Mouse (Mus musculus) CH12.LX (cell line): Measurements from ENCODE around the gene Dixdc1.

Source experiments
- BHLHE40 ChIP-seq: IDR thresholded peaks from 2 replicates; pipeline ENCODE4 v1.6.1; 2011; ENCODE audit warnings: mild to moderate bottlenecking, low read depth, low read length, improper control_type of control experiment
- CHD2 ChIP-seq: IDR thresholded peaks from 2 replicates; pipeline ENCODE4 v1.6.1; 2011; ENCODE audit warnings: low read length, improper control_type of control experiment
- CTCF ChIP-seq, 2 experiments: IDR thresholded peaks in 1 of 2; conservative IDR thresholded peaks in 1 of 2; 2 replicates each; pipeline ENCODE4 v1.5.1; 2011 to 2012; ENCODE audit warnings: low read depth in 2 of 2, low read length in 2 of 2, improper control_type of control experiment in 1 of 2, inconsistent platforms in 1 of 2, mild to moderate bottlenecking in 1 of 2, moderate library complexity in 1 of 2
- GABPA ChIP-seq: IDR thresholded peaks from 2 replicates; pipeline ENCODE4 v1.6.1; 2012; ENCODE audit warnings: low read depth, low read length, improper control_type of control experiment, inconsistent platforms; ENCODE audit not compliant: insufficient replicate concordance
- JUND ChIP-seq: conservative IDR thresholded peaks from 2 replicates; pipeline ENCODE4 v1.6.1; 2011; ENCODE audit warnings: low read depth, low read length, improper control_type of control experiment
- MEF2A ChIP-seq: IDR thresholded peaks from 2 replicates; pipeline ENCODE4 v1.6.1; 2014; ENCODE audit warnings: low read depth, mild to moderate bottlenecking, inconsistent platforms, low read length, improper control_type of control experiment, borderline replicate concordance
- NRF1 ChIP-seq: IDR thresholded peaks from 2 replicates; pipeline ENCODE4 v1.6.1; 2014; ENCODE audit warnings: low read depth, mild to moderate bottlenecking, inconsistent platforms, low read length, improper control_type of control experiment, moderate library complexity
- POLR2A ChIP-seq: IDR thresholded peaks from 2 replicates; pipeline ENCODE4 v1.6.1; 2011; ENCODE audit warnings: low read depth, mild to moderate bottlenecking, improper control_type of control experiment, low read length

DNA sequence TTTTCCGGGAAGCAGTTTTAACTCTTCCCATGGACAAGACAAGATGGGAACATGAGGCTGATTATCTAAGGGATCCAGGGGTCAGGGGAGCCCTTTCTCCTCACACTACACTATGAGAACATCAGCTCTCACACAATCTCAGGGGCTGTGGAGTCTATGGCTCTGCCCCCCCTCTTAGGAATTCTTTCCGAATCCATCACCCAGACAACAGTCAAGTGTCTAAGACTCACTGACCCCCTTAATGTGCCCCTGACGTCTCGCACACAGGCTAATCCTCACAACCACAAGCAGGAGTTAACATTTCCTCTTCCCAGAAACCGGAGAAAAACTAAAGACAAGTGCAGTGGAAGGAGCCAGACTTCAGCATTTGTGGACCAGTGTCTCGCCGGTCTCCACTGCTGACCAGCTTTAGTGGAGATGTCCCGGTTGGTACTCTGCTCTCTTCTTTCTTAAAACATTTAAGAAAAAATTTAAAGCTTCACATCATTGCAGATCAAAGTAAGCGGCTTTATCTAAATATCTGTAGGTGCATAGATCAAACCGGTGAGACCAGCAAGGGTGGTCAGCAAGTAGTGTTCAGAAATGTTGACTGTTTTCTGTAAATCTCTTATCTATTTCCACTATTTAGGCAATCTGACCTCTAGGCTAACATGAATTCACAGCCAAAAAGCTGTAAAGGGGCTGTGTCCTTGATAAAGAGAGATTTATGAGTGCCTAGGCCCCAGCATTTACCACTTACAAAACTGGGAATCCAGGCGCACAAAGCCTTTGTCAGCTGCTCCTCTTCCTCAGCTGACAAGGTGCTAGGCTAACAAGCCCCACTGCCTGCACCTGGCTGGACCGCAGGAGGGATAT is 42.2 kb downstream of the Dixdc1 start:
- TF ChIP-seq JUND (no peak), CTCF (conservative IDR thresholded peaks at IDR 0.05 in 1 of 2, IDR thresholded peaks at IDR 0.05 in 1 of 2; ENCODE audit: low read depth in 2 of 2, low read length in 2 of 2) (no peak), NRF1 (no peak), MEF2A (no peak), BHLHE40 (no peak), CHD2 (no peak), POLR2A (no peak), GABPA (no peak)
